Comparison of ENCODE assay signal across 8 mouse cellular contexts in genomic region chr2:131527061-131527460, GRCm38 (mm10). TPM values are rescaled to one million over a fixed set of nuclear protein-coding genes. Genes with fewer than 3 reads are reported as not detected.
A peak's percentile ranks its signal among the peaks of the same experiment; 100 is the strongest.
DNase-seq lines count a peak whose midpoint lies in the region; TF ChIP-seq lines count a peak whose summit lies in the region.

No protein-coding gene starts in this region.

- H3K27ac ChIP-seq in heart, embryonic 10.5 days = no peak overlapping the region
- H3K27ac ChIP-seq in testis, adult 2 months (ENCODE audit: control insufficient read depth, insufficient read depth, low read depth, low read length) = no peak overlapping the region

- WGBS in heart, embryonic 10.5 days = 34% methylated on average over 3 of the region's 3 CpGs

- no peak for TF ChIP-seq CTCF in testis, adult 2 months (IDR thresholded peaks at IDR 0.05; ENCODE audit: control insufficient read depth, insufficient read depth, insufficient replicate concordance, low read depth, low read length)

- TF ChIP-seq POLR2A in testis, adult 2 months (IDR thresholded peaks at IDR 0.05; ENCODE audit: control insufficient read depth, low read depth, low read length) = no peak

- H3K9me3 ChIP-seq in heart, embryonic 10.5 days = no peaks in the 10 kb centered on the region

- DNase-seq in heart, postnatal 4 days = peak; percentile 51
- no peak for DNase-seq in heart, embryonic 10.5 days (ENCODE audit: low spot score)
- no peak for DNase-seq in testis, postnatal 14 days (ENCODE audit: low spot score)
- peak; percentile 73 for DNase-seq in induced T-regulatory cell, adult 2 months (ENCODE audit: low read depth)
- DNase-seq in thymus, postnatal 14 days = peak; percentile 60
- no peak for DNase-seq in heart, adult 11 months
- DNase-seq in urinary bladder, postnatal 4 days (ENCODE audit: low spot score in 2 of 2) = no peak

- H3K4me1 ChIP-seq in heart, embryonic 10.5 days = 0 out of 2 replicates have a peak, but pooled peaks cover 4% of the 10 kb centered on the region
- H3K4me1 ChIP-seq in testis, adult 2 months (ENCODE audit: control insufficient read depth, insufficient read depth, low read length) = no peaks in the 10 kb centered on the region

- H3K4me3 ChIP-seq in heart, embryonic 10.5 days = no peak overlapping the region
- H3K4me3 ChIP-seq in testis, adult 2 months (ENCODE audit: control insufficient read depth, low read depth, low read length) = peak overlapping the region; percentile 46

- H3K36me3 ChIP-seq in heart, embryonic 10.5 days = peaks cover 10% of the 10 kb centered on the region
- H3K36me3 ChIP-seq in testis, adult 2 months (ENCODE audit: control insufficient read depth, insufficient read depth, low read length) = no peaks in the 10 kb centered on the region

- 0 out of 2 replicates have a peak, but pooled peaks cover 6% of the 10 kb centered on the region for H3K27me3 ChIP-seq in heart, embryonic 10.5 days (ENCODE audit: insufficient read depth, poor library complexity, severe bottlenecking)
- H3K27me3 ChIP-seq in testis, adult 2 months (ENCODE audit: control insufficient read depth, insufficient read depth, low read length) = no peaks in the 10 kb centered on the region

RNA-seq across cellular contexts. Expression of gene Adra1d, which starts 35.0 kb away (rescaled TPM):
- total RNA-seq in heart, postnatal 4 days (2021) = 1 to 10 TPM; 2.8 to 3.8 TPM
- polyA plus RNA-seq in heart, embryonic 10.5 days (2016; fragmentation: Nextera tagmentation; extraction: Ambion mirVana) = 0.21 and 0.59 TPM in 2 replicates
- polyA plus RNA-seq in testis, adult 2 months (2012; rRNA removed) = 3.8 and 4.3 TPM in 2 replicates

RNA-seq across cellular contexts. Expression of gene Smox, which starts 35.8 kb away (rescaled TPM):
- total RNA-seq in heart, postnatal 4 days (2021) = 10 to 100 TPM; 33.7 to 35.2 TPM
- 26.1 and 28.0 TPM in 2 replicates for polyA plus RNA-seq in heart, embryonic 10.5 days (2016; fragmentation: Nextera tagmentation; extraction: Ambion mirVana)
- 19.2 and 22.2 TPM in 2 replicates for polyA plus RNA-seq in testis, adult 2 months (2012; rRNA removed)

Comparison
In these comparisons a context has a peak if more than half of its experiments do, and no peak if none do; other contexts are left out.
1. DNase-seq: peak in heart, postnatal 4 days (single experiment), induced T-regulatory cell, adult 2 months (single experiment) and thymus, postnatal 14 days (single experiment); none in heart, embryonic 10.5 days (single experiment), testis, postnatal 14 days (single experiment), heart, adult 11 months (single experiment) and urinary bladder, postnatal 4 days (0 of 2).